Mouse (Mus musculus) heart, adult 18-20 months (tissue): Measurements from ENCODE around the gene Ythdf2. TPM values are rescaled to one million over a fixed set of nuclear protein-coding genes. Genes with fewer than 3 reads are reported as not detected.
"Not testable (repeated sequence)": the region's sequence is repeated elsewhere in the genome, so short reads cannot be mapped to it uniquely, and the experiment has no call there.

Source experiments
- DNase-seq, 2 experiments: peaks; one replicate each; pipeline ENCODE4 v3.0.0; 2021 to 2022; ENCODE audit warnings: mixed read lengths in 1 of 2
- long read RNA-seq, 2 experiments: library from polyadenylated mRNA; stranded (forward); transcript quantifications; one replicate each; pipeline ENCODE4 v2.0.0; 2021
- total RNA-seq, 2 experiments: library from RNA; stranded (reverse); gene quantifications; 2 replicates each; pipeline ENCODE4 v1.2.3; 2021

Gene Ythdf2
- 10 to 100 TPM; 26.7 to 30.8 TPM for total RNA-seq
- long read RNA-seq, experiment 1, full-length matches to known transcripts = 31 of 33 reads
- long read RNA-seq, experiment 1, partial matches to known transcripts = 0 of 33 reads
- long read RNA-seq, experiment 1, other reads (novel, unspliced or antisense) = 2 of 33 reads
- long read RNA-seq, experiment 2, full-length matches to known transcripts = 30 of 31 reads
- long read RNA-seq, experiment 2, partial matches to known transcripts = 1 of 31 reads
- long read RNA-seq, experiment 2, other reads (novel, unspliced or antisense) = 0 of 31 reads

GRCm38 (mm10) chr4:132211953-132212734 is at the start of gene Ythdf2:
Ythdf2 (minus strand) TSS chr4:132212303.
- DNase-seq = peak; percentile 97

DNA sequence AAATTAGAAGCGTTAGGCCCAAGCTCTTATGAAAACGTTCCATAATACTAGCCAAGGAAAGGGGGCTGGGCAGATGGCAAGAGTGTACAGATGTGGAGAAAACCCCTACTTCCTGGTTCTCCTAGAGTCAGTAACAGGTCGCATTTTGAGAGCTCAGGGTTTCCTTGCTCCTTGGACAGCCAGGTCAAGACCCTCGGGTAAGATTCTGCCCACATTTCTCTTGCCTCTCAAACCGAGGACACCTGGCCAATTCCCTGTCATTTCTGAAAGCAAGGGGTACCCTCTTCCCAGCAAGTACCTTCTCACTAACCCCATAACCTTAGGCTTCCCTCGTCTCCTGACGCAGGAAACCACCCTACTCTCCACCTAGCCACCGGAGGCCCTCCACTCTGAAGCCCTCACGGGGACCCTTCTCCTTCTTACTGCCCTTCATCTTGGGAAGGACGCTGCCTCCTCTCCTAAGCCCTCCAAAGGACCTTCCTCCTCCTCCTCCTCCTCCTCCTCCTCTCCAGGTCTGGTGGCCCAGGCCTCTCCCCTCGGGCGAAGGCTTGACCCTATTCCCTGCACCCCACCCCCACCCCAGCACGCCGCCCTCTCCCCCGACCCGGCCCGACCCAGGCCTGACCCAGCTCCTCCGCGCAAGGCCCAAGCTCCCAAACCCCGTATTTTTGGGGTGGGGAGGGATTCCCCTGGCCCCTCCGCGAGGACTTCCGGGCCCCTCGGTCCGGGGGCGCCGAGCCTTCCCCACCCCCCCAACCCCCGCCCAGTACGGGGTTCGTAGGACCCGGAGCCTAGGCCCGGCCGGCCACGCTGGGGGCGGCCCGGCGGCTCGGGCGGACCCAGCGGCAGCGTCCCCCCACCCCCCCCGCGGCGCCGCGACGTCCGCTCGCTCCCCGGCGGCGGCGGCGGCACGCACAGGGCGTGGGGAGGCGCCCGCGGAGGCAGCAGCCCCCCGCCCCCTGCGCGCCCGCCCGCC is 48.6 kb upstream of the Ythdf2 start:
- peak; percentile 56 to 65 for DNase-seq

DNA sequence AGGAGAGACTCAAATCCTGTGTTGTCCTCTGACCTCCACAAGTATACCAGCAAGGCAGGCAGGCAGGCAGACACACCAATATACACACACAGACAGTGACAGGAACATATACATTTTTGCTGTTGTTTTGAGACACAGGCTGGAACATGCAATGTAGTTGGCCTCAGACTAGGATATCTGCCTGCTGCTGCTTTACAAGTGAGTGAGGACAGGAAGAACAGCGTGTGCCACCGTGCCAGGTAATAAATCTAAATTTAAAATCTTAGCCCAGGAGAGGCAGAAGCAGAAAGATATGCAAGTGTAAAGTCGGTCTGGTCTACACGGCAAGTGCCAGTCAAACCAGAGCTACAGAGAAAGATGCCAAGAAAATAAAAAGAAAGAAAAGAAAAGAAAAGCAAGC is 47.1 kb upstream of the Ythdf2 start:
- DNase-seq = peak in 1 of 2 experiments; percentile 34

DNA sequence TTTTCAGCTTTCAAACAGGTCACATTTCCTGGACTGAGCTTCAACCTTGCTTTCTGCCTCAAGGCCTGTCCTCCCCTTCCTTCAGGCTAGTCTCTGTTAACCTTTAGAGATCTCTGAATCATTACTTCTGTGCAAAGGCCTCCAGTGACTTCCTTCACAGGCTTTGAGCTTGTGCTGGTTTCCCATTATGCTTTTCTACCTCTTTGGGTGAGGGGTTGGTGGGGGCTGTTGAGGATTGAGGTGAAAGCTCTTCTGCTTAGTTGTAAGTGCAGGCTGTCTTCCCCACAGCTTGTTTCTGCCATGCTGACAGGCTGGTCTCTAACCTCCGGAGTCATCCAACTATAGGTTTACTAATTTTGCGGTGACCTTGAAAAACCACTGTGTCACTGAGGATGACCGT is 44.3 kb upstream of the Ythdf2 start:
- DNase-seq = no peak

DNA sequence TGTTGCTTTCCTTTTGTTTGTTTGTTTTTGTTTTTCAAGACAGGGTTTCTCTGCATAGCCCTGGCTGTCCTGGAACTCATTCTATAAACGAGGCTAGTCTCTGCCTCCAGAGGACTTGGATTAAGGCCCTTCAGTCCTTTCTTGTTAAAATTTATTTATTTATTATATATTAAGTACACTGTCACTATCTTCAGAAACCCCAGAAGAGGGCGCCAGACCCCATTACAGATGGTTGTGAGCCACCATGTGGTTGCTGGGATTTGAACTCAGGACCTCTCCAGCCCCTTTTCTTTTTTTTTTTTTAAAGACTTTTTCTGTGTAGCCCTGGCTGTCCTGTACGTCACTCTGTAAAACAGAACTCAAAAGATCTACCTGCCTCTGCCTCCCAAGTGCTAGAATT is 42.9 kb upstream of the Ythdf2 start:
- no peak for DNase-seq

GRCm38 (mm10) chr4:132253622-132254021 is 41.5 kb upstream of the Ythdf2 start:
- no peak for DNase-seq

DNA sequence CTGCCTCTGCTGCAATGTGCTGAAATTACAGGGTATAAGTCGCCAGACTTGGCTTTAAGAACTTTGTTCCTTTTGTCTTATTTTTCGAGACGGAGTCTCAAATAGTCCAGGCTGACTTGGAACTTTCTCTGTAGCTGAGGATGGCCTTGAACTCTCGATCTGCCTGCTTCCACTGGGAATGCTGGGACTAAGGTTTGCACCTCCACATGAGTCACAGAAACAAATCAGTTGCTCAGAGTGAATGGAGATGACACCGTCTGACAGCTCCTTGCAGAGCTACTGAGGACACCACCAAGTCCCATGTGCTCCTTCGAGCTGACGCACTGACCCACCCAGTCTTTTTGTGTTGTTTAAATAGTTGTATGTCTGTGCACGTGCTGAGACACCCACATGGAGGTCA is 41.0 kb upstream of the Ythdf2 start:
- DNase-seq = no peak

GRCm38 (mm10) chr4:132251596-132251995 is 39.5 kb upstream of the Ythdf2 start:
- DNase-seq = no peak

- peak in 1 of 2 experiments; percentile 49 for DNase-seq
Observed at GRCm38 (mm10) chr4:132247451-132247997, 35.4 kb upstream of the Ythdf2 start.

DNA sequence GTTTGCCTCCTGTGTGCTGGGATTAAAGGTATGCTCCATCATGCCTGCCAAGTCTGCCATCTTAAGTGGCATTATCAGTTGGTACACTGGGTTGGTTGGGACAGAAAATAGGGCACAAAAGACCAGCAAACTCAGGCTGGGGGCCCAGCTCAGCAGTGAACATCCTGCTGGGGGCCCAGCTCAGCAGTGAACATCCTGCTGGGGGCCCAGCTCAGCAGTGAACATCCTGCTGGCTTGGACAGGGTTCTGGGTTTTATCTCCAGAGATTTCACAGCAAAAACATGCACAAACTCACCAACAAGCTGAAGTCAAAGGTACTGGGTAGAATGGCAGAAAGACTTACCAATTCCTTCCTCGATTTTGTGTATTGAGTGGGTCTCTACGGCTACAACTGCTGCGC is 33.5 kb upstream of the Ythdf2 start:
- DNase-seq = no peak

DNA sequence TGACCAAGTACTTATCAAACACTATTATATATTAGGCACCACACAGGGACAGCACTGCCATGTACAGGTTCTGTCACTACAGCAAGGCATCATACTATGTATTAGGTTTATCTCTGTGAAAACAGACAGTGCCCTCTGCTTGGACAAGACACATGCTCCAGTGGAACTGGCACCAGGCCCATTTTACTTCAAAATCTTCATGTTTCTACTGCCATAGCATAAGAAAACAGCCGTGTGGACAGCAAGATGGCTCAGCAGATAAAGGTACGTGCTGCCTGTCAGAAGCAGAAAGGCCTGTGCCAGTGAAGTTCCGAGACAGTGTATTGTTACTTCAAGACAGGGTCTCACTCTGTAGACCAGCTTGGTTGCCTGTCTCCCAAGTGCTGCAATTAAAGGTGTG is 29.1 kb upstream of the Ythdf2 start:
- DNase-seq = no peak

DNA sequence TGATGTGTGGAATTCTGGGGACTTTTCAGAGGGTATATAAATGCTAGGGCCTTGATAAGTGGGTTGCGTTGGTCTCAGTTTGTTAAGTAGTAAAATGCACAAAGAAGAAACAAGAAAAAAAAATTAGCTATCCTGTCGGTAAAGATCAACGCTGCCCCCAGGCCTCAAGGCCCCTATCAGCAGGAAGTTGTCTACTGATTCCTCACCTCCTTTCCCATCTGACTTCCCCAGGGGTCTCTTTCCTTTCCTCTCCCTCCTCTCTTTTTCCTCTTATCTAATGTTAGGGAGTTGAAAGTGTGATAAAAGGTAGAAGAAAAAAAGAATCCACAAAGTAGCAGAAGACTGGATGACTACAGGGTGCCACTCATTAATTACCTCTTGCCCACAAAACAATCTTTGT is 28.3 kb upstream of the Ythdf2 start:
- DNase-seq = no peak

GRCm38 (mm10) chr4:132238356-132238755 is 26.3 kb upstream of the Ythdf2 start:
- DNase-seq = no peak

- no peak for DNase-seq
Observed at GRCm38 (mm10) chr4:132234710-132235109, 22.6 kb upstream of the Ythdf2 start.

GRCm38 (mm10) chr4:132230422-132230821 is 18.3 kb upstream of the Ythdf2 start:
- DNase-seq = no peak

- DNase-seq = not testable (repeated sequence)
Observed at GRCm38 (mm10) chr4:132222001-132222400, 9.9 kb upstream of the Ythdf2 start.

- not testable (repeated sequence) for DNase-seq
Observed at GRCm38 (mm10) chr4:132218439-132218838, 6.3 kb upstream of the Ythdf2 start.

DNA sequence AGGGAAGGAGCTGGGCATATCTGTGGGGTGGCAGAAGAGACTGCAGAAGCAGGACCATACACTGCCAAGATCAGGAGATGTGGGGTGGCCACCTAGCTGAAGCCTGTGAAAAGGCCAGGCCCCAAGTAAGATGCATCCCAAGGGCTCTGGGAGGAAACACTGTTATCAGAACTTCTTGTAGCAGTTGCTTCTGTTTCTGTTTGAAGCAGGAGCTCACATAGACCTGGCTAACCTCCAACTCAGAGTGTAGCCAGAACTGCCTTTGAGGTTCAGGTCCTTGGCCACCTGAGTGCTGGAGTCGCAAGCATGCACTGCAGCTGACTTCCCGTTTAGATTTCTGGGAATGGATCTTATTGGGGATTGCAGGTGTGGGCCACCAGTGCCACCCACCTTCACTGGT is 5.7 kb upstream of the Ythdf2 start:
- no peak for DNase-seq

GRCm38 (mm10) chr4:132216602-132217001 is 4.5 kb upstream of the Ythdf2 start:
- no peak for DNase-seq

- DNase-seq = peak; percentile 18 to 37
Observed at GRCm38 (mm10) chr4:132214847-132215246, 2.7 kb upstream of the Ythdf2 start.

DNA sequence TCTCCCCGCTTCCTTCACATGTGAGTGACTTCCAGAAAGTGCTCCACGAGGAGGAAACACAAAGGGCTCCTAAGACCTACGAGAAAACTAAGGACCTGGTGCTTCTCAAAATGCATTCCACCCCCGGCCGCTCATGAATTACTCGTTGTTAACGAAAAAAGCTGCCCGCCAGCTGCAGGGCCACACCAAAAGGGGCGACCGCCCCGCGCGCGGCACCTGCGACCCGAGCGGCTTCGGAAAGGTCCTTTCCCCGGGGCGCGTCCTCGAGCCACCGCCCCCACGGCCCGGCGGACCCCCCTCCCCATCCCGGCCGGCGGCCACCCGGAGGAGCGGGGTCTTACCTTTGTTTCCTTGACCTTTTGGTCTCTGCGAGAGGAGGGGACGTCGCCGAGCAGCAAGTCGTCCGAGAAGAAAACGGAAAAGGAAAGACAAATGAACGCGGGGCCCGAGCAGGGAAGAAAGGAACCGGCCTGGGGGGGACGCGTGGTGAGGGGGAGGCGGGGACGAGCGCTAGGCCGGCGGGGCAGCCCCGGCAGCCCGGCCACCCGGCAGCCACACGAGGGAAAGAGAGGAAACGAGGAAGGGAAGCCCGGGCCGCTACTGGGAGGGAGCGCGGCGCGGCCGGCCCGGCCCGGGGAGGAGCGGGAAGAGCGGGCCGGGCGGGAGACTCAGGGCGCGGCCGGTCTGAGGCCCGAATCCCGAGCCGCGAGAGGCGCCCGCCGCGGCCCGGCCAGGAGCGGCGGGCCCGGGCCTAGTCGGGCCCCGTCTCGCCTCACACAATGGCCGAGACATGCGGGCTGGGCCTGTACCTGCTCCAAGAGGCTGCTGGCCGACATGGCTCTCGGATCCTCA is 786 bp downstream of the Ythdf2 start:
- DNase-seq = peak; percentile 22 to 35
